Mouse (Mus musculus) T-cell, adult 2 months (primary cell): ENCODE results near the gene Gm10160.
A peak's percentile ranks its signal among the peaks of the same experiment; 100 is the strongest.

Experiments used
- DNase-seq: peaks from one replicate; pipeline ENCODE4 v3.0.0; 2022; ENCODE audit warnings: low spot score

Gene Gm10160

DNA sequence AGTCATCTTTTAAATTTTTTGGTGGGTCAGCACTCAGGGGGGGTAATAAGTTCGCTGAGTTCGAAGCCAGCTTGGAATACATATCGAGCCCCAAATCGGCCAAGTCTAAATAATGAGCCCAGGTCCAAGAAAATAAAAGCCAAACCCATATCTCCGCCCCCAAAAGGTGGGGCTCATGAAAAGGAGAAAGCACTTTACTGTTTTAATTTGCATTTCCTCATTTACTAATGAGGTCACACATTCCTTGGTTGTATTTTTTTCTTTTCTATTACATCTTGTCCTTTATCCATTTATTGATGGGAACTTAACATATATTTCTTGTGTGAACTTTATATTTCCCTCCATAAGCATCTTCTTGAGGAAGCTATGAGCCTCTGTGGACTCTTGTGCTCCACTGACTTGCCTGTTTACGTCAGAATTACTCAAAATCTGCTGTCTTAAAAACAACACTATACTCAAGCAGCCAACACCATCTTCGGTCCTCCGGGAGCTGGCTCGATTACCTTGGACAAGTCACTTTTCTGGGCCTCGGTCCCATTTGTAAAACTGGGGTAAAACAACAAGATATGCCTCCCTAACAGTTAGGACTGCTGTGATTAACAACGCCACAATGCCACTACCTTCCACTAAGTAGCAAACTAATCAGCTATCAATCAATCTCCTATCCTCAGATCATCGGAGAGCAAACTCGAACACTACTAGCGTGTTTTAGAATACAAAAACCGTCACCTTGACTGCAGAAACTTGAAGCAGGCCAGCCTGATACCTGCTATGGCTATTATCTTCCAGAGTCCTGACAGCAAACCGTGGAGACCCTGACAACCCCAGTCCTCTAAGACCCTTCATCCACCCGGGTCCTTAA, 27.6 kb downstream of the Gm10160 start:
- DNase-seq, result peak; percentile 4

DNA sequence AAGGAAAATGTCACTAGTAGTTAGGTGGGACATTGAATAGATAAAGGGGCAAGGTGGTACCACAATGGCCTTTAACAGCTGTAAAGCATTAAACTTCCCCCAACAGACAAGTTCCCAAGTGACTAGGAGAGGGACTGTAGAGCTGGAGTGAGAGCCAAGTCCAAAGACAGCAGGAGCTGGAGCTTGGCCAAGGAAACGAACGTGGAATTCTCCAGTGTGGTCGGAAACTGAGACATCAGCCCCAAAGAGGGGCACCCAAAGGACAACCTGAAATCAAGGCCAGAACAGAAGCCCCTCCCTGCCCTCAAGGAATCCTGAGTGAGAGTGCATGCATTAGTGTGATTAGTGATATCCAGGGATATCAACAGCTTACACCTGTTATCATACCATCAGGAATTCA, 30.2 kb downstream of the Gm10160 start:
- DNase-seq, result no peak

DNA sequence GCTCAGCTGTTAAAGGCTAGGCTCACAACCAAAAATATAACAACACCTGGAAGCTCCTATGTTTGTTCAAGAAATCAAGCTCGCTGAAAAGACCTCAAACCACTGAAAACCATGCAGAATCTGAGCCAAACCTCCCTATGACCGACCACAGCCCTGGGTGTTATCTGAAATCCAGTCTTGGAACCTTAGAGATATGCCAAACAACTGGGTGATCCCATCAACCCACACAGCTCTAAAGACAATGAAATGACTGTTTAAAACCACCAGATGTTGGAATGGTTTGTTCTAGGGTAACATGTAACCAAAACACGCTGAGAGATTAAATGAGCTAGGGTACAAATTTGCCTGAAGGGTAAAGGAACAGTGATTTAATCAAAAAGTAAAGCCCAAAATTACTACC, 30.7 kb downstream of the Gm10160 start:
- no peak for DNase-seq

DNA sequence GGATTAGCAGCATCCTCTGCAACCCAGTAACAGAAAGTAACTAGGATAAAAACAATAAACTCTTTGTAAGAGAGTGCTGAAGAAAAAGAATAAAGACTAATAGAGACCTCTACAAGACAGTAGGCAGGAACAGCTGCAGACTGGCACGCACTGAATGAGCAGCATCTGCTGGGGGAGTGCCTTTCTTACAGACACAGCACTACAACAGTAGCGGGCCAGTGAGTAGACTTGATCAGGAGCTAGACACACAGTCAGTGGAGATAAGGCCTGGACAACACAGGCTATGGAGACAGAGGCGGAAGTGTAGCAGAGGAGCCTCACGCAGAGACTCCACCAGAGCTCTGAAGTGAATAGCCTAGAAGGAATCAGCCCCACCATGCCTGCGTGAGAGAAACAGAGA, 49.5 kb downstream of the Gm10160 start:
- no peak for DNase-seq
